Mouse (Mus musculus): ENCODE measurements around the gene Vps26a. TPM values are rescaled to one million over a fixed set of nuclear protein-coding genes. Genes with fewer than 3 reads are reported as not detected.
"Not testable (repeated sequence)": the region's sequence is repeated elsewhere in the genome, so short reads cannot be mapped to it uniquely, and the experiment has no call there.

Vps26a gene
- polyA plus RNA-seq, 1 experiment from 2014 or later = 346 TPM

GRCm38 (mm10) chr10:62507071-62507470, 20.5 kb upstream of the Vps26a start:
- peaks cover 31% of the 10 kb centered on the region; the same call in 1 of the 2 replicates for H3K79me2 ChIP-seq (ENCODE audit: inconsistent target)
- H3K27ac ChIP-seq = peak overlapping the region; percentile 72
- H3K36me3 ChIP-seq (ENCODE audit: inconsistent target) = no peaks in the 10 kb centered on the region
- peak overlapping the region; percentile 39 for H3K4me3 ChIP-seq (ENCODE audit: inconsistent target)
- 12% methylated on average over 4 of the region's 4 CpGs for WGBS (ENCODE audit: missing documents)

- Histone ChIP-seq H3K4me3 (ENCODE audit: inconsistent target) (peak overlapping the region; percentile 39), H3K36me3 (ENCODE audit: inconsistent target) (no peaks in the 10 kb centered on the region), H3K27ac (peak overlapping the region; percentile 72), H3K79me2 (ENCODE audit: inconsistent target) (peaks cover 40% of the 10 kb centered on the region; the same call in 1 of the 2 replicates)
- WGBS (ENCODE audit: missing documents) = 2% methylated on average over 17 of the region's 17 CpGs
These were observed 19.5 kb upstream of the Vps26a start for GRCm38 (mm10) chr10:62506019-62506556.

- Histone ChIP-seq H3K4me3 (ENCODE audit: inconsistent target) (0 out of 2 replicates have a peak overlapping the region, but pooled peaks have one; percentile 39), H3K36me3 (ENCODE audit: inconsistent target) (no peaks in the 10 kb centered on the region), H3K79me2 (ENCODE audit: inconsistent target) (peaks cover 42% of the 10 kb centered on the region; the same call in 1 of the 2 replicates), H3K27ac (peak overlapping the region; percentile 72)
- WGBS (ENCODE audit: missing documents) = 28% methylated on average over 9 of the region's 9 CpGs
These were observed 18.8 kb upstream of the Vps26a start for GRCm38 (mm10) chr10:62505224-62505983.

GRCm38 (mm10) chr10:62503836-62504628, 17.4 kb upstream of the Vps26a start:
- whole genome bisulfite sequencing (ENCODE audit: missing documents) = 32% methylated on average over 12 of the region's 12 CpGs
- H3K36me3 ChIP-seq (ENCODE audit: inconsistent target) = no peaks in the 10 kb centered on the region
- peaks cover 49% of the 10 kb centered on the region; the same call in 1 of the 2 replicates for H3K79me2 ChIP-seq (ENCODE audit: inconsistent target)
- peak overlapping the region; percentile 32 for H3K27ac ChIP-seq
- H3K4me3 ChIP-seq (ENCODE audit: inconsistent target) = no peak overlapping the region

GRCm38 (mm10) chr10:62503353-62503752, 16.7 kb upstream of the Vps26a start:
- Histone ChIP-seq H3K36me3 (ENCODE audit: inconsistent target) (no peaks in the 10 kb centered on the region), H3K4me3 (ENCODE audit: inconsistent target) (no peak overlapping the region; the same call in 1 of the 2 replicates), H3K27ac (peak overlapping the region; percentile 32), H3K79me2 (ENCODE audit: inconsistent target) (peaks cover 49% of the 10 kb centered on the region; the same call in 1 of the 2 replicates)
- WGBS (ENCODE audit: missing documents) = 10% methylated on average over 3 of the region's 4 CpGs

DNA sequence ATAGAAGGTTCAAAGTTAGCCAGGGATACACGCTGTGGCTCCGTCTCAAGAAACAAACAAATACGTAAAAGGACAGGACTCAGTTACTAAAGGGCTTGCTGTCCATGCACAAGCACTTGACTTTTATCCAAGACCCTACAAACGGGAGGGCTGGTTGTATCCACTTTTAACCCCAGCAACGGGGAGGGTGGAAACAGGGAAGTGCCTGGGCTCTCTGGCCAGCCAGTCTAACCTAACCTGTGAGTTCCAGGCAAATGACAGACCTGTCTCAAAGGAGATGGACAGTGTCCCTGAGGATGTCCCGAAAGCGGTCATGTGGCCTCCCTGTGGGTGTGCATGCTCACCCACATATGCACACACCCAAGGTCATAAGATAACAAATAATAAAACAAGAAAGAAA, 15.3 kb upstream of the Vps26a start:
- Histone ChIP-seq H3K27ac (no peak overlapping the region), H3K79me2 (ENCODE audit: inconsistent target) (peaks cover 49% of the 10 kb centered on the region; the same call in 1 of the 2 replicates), H3K36me3 (ENCODE audit: inconsistent target) (no peaks in the 10 kb centered on the region), H3K4me3 (ENCODE audit: inconsistent target) (no peak overlapping the region)
- WGBS (ENCODE audit: missing documents) = 66% methylated on average over 7 of the region's 7 CpGs

DNA sequence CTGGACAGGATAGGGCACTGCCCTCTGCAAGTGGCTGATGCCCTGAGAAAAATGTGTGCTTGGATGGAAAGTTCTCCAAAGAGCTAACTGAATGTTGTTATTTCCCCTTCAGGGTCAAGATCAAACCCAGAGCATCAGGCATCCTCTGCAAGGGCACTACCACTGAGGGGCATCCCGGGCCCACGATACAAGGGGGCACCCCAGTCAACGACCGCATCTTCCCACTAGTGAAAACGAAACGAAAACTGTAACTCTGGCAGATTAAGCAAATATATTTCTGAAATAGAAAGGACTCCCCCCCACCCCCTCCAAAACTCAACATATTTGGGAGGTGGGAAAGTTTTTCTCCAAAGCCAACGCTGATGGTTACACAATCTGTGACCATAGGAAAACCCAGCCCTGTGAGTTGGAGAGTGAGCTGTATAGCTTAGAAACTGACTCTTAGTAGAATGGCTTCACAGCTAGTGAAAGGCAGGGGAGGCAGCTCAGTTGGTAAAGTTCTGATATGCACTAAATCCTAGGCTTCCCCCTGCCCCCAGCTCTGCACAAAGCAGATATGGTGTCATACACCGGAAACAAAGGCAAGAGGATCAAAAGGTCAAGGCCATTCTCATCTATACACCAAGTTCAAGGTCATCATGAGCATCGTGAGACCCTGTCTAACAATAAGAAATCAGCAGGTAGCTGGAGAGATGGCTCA, 14.5 kb upstream of the Vps26a start:
- 15% methylated on average over 9 of the region's 9 CpGs for WGBS (ENCODE audit: missing documents)
- peak overlapping the region; percentile 23 for H3K4me3 ChIP-seq (ENCODE audit: inconsistent target)

DNA sequence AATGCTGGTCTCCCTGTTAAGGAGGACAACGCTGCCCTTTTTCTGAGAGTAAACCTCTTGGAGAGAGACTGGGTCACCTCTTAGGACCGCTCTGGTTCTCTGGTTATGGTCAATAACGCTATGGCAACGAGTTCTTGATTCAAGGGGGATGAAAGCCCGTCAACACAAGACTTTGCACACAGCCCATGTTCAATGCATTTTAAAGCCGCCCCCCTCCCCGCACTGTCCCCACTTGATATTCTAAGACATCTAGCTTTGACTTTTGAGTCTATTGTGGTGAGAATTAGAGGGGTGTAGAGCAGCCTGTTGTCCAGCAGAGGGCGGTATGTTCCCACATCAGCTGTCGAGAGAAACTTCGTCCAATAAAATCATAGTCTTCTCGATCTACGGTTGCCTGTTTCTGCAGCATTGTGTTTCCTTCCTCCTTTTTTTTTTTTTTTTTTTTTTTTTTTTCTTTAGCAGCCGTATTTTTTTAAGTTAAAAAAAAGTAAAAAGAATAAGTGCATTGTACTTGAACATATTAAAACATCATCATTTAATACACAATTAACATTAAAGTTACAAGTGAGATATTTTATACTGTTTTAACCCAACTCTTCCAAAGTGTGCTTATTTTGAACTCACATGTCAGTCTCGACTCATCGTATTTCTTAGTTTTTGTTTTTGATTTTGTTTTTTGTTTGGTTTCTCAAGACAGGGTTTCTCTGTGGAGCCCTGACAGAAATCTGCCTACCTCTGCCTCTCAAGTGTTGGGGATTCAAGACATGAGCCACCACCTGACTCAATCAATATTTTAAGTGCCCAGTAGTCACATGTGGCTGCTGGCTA, 13.7 kb upstream of the Vps26a start:
- Histone ChIP-seq H3K79me2 (ENCODE audit: inconsistent target) (peaks cover 47% of the 10 kb centered on the region; the same call in 1 of the 2 replicates), H3K36me3 (ENCODE audit: inconsistent target) (0 out of 2 replicates have a peak, but pooled peaks cover 4% of the 10 kb centered on the region), H3K4me3 (ENCODE audit: inconsistent target) (peak overlapping the region; percentile 23), H3K27ac (peak overlapping the region; percentile 58)
- 31% methylated on average over 10 of the region's 15 CpGs for WGBS (ENCODE audit: missing documents)

More for the DNA sequence above, 14.5 kb upstream of the Vps26a start:
- H3K36me3 ChIP-seq (ENCODE audit: inconsistent target) = 0 out of 2 replicates have a peak, but pooled peaks cover 4% of the 10 kb centered on the region
- H3K27ac ChIP-seq = peak overlapping the region; percentile 58
- H3K79me2 ChIP-seq (ENCODE audit: inconsistent target) = peaks cover 49% of the 10 kb centered on the region; the same call in 1 of the 2 replicates

DNA sequence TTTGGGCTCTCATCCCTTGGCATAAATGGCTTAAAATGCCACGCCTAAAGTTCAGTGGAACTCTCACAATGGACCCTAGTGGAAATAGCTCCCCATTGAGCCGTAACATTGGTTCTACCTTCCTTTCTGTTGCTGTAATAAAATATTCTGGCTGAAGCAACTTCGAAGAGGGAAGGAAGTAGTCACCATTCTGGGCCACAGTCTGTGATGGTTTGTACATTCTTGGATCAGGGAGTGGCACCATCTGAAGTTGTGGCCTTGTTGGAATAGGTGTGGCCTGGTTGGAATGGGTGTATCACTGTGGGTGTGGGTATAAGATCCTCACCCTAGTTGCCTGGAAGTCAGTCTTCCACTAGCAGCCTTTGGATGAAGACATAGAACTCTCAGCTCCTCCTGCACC, 5.1 kb upstream of the Vps26a start:
- not testable (repeated sequence) for H3K79me2 ChIP-seq (ENCODE audit: inconsistent target); H3K4me3 ChIP-seq (ENCODE audit: inconsistent target); H3K36me3 ChIP-seq (ENCODE audit: inconsistent target)
- 59% methylated on average over 3 of the region's 3 CpGs for WGBS (ENCODE audit: missing documents)
- peak overlapping the region; percentile 31; the same call in 1 of the 2 replicates for H3K27ac ChIP-seq

- Histone ChIP-seq H3K79me2 (ENCODE audit: inconsistent target) (peaks cover 30% of the 10 kb centered on the region), H3K27ac (no peak overlapping the region), H3K4me3 (ENCODE audit: inconsistent target) (no peak overlapping the region), H3K36me3 (ENCODE audit: inconsistent target) (no peaks in the 10 kb centered on the region)
- WGBS (ENCODE audit: missing documents) = 11% methylated on average over 1 of the region's 1 CpGs
These were observed 1.7 kb upstream of the Vps26a start for GRCm38 (mm10) chr10:62488266-62488665.

DNA sequence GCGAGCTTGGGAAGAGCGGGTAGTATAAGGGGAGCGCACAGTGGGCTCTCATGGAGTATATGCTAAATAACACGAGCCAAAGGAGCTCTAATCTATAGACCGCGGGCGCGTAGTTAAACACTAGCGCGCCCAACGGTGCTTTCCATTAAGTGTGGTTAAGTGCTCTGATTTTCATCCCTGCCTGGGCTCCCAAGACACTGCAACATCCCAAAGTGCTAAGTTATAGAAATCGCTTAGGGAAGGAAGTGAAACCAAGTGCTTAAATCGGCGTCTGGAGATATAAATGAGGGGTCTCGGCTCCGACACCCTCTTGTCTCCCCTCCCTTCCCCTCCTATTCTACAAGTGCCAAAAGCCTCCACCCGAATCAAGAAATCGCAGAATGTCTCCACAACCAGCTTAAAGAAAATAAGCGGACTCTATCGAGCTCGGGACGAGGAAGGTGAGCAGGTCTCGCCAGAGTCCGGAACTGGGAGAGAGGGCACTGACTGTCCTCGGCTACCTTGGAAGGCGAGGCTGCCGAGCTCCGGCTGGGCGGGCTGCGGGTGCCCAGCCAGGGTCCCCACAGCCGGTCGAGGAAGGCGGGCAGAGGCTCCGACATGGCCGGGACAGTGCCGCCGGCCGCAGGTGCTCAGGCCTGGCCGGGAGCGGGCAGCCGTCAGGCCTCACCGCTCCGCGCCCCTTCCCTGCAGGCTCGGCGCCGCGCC, 575 bp downstream of the Vps26a start:
- WGBS (ENCODE audit: missing documents) = 1% methylated on average over 48 of the region's 48 CpGs
- H3K27ac ChIP-seq = peak overlapping the region; percentile 86

GRCm38 (mm10) chr10:62481108-62481852, 5.3 kb downstream of the Vps26a start:
- Histone ChIP-seq H3K36me3 (ENCODE audit: inconsistent target) (peaks cover 22% of the 10 kb centered on the region), H3K27ac (no peak overlapping the region), H3K79me2 (ENCODE audit: inconsistent target) (peaks cover 100% of the 10 kb centered on the region), H3K4me3 (ENCODE audit: inconsistent target) (no peak overlapping the region)
- WGBS (ENCODE audit: missing documents) = 92% methylated on average over 7 of the region's 7 CpGs

More for the DNA sequence above, 575 bp downstream of the Vps26a start:
- Histone ChIP-seq H3K79me2 (ENCODE audit: inconsistent target) (peaks cover 52% of the 10 kb centered on the region), H3K4me3 (ENCODE audit: inconsistent target) (peak overlapping the region; percentile 82), H3K36me3 (ENCODE audit: inconsistent target) (no peaks in the 10 kb centered on the region)
